In the genomic region with DNA sequence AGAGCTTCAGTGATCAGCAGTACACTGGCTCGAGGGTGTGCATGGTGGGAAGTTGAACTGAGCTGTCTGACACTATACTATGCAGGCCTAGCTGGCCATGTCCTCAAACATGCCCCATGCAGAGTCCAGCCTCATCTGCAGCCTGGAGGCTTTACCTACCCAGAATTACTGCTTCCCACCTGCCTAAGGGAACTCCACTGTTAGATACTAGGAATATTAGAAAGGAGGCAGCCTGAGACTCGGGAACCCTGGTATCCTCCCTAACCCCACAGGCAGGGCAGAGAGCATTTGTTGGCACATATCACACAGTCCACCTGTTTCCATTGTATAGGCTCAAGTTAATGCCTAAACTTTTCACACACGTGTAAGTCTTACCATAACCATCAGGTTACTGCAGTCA, we compare ENCODE assay signal across 9 mouse cellular contexts. TPM values are rescaled to one million over a fixed set of nuclear protein-coding genes. Genes with fewer than 3 reads are reported as not detected.
A peak's percentile ranks its signal among the peaks of the same experiment; 100 is the strongest.
DNase-seq lines count a peak whose midpoint lies in the region; ATAC-seq and TF ChIP-seq lines count a peak whose summit lies in the region.
"Had no signal": no experiment of that assay in that cellular context is flagged by ENCODE, and none has a peak within 500 bp of the region (broad histone marks: within the 10 kb centered on the region; RNA-seq: fewer than 3 reads in every experiment).

No protein-coding gene starts in this region.

- H3K36me3 ChIP-seq in kidney, embryonic 16.5 days (ENCODE audit: insufficient read depth, low read length): peaks cover 16% of the 10 kb centered on the region
- H3K36me3 ChIP-seq in erythroblast, embryonic 14.5 days (ENCODE audit: control insufficient read depth): peaks cover 60% of the 10 kb centered on the region
- H3K36me3 ChIP-seq in intestine, embryonic 14.5 days (ENCODE audit: control insufficient read depth, insufficient read depth, low read length): peaks cover 19% of the 10 kb centered on the region
- H3K36me3 ChIP-seq in midbrain, embryonic 16.5 days (ENCODE audit: control insufficient read depth, insufficient read depth, low read length): peaks cover 5% of the 10 kb centered on the region; the same call in 1 of the 2 replicates

- peak; percentile 20 for ATAC-seq in kidney, embryonic 16.5 days (ENCODE audit: low FRiP score, low TSS enrichment)
- ATAC-seq in intestine, embryonic 14.5 days (replicated peaks; ENCODE audit: low FRiP score, low TSS enrichment, low read depth): 0 out of 2 replicates have a peak, but pooled peaks have one; percentile 10
- ATAC-seq in midbrain, embryonic 16.5 days: peak; percentile 37

- no peak for TF ChIP-seq CTCF in gastrocnemius, adult 2 months (IDR thresholded peaks at IDR 0.05)

- no peak for DNase-seq in kidney, adult 18-20 months
- DNase-seq in intestine, embryonic 14.5 days (ENCODE audit: low spot score): peak; percentile 57
- no peak for DNase-seq in gastrocnemius, adult 2 months
- no peak for DNase-seq in heart, adult 9 months (ENCODE audit: low spot score in 2 of 2)
- no peak for DNase-seq in gastrocnemius, postnatal 4 days (ENCODE audit: low spot score in 2 of 2)

- no peak overlapping the region for H3K4me2 ChIP-seq in kidney, embryonic 16.5 days (replicated peaks; ENCODE audit: low read depth, low read length)
- no peak overlapping the region for H3K4me2 ChIP-seq in intestine, embryonic 14.5 days (ENCODE audit: low read length)
- no peak overlapping the region for H3K4me2 ChIP-seq in midbrain, embryonic 16.5 days (ENCODE audit: low read length)

- intact Hi-C loops in gastrocnemius, adult 2 months (cut with DNase I): no loop called here

- 48% methylated on average over 3 of the region's 3 CpGs for WGBS in kidney, embryonic 16.5 days
- 62% methylated on average over 3 of the region's 3 CpGs for WGBS in intestine, embryonic 14.5 days
- WGBS in midbrain, embryonic 16.5 days: 57% methylated on average over 3 of the region's 3 CpGs

- no peak overlapping the region for H3K9ac ChIP-seq in kidney, embryonic 16.5 days (replicated peaks; ENCODE audit: low read length)
- no peak overlapping the region for H3K9ac ChIP-seq in intestine, embryonic 14.5 days (ENCODE audit: low read length)
- H3K9ac ChIP-seq in midbrain, embryonic 16.5 days (ENCODE audit: low read depth, low read length): no peak overlapping the region

- no peaks in the 10 kb centered on the region for H3K9me3 ChIP-seq in kidney, embryonic 16.5 days (ENCODE audit: low read length)
- H3K9me3 ChIP-seq in erythroblast, embryonic 14.5 days (ENCODE audit: control insufficient read depth, low read length): no peaks in the 10 kb centered on the region
- no peaks in the 10 kb centered on the region for H3K9me3 ChIP-seq in intestine, embryonic 14.5 days (ENCODE audit: control insufficient read depth, low read length)
- H3K9me3 ChIP-seq in midbrain, embryonic 16.5 days (replicated peaks; ENCODE audit: control insufficient read depth, low read length, poor library complexity, severe bottlenecking): no peaks in the 10 kb centered on the region

- no peaks in the 10 kb centered on the region for H3K27me3 ChIP-seq in kidney, embryonic 16.5 days (ENCODE audit: insufficient read depth, low read length)
- no peaks in the 10 kb centered on the region for H3K27me3 ChIP-seq in erythroblast, embryonic 14.5 days (ENCODE audit: control insufficient read depth)
- H3K27me3 ChIP-seq in intestine, embryonic 14.5 days (replicated peaks; ENCODE audit: control insufficient read depth, insufficient read depth, low read length): no peaks in the 10 kb centered on the region
- H3K27me3 ChIP-seq in midbrain, embryonic 16.5 days (ENCODE audit: control insufficient read depth, insufficient read depth, low read depth, low read length): no peaks in the 10 kb centered on the region

- H3K4me1 ChIP-seq in kidney, embryonic 16.5 days (ENCODE audit: insufficient read depth, low read length): peaks cover 10% of the 10 kb centered on the region
- H3K4me1 ChIP-seq in erythroblast, embryonic 14.5 days (ENCODE audit: control insufficient read depth): peaks cover 31% of the 10 kb centered on the region
- peaks cover 7% of the 10 kb centered on the region for H3K4me1 ChIP-seq in intestine, embryonic 14.5 days (replicated peaks; ENCODE audit: control insufficient read depth, insufficient read depth, low read length)
- H3K4me1 ChIP-seq in midbrain, embryonic 16.5 days (ENCODE audit: control insufficient read depth, insufficient read depth, low read length): peaks cover 12% of the 10 kb centered on the region

- no peak overlapping the region for H3K4me3 ChIP-seq in kidney, embryonic 16.5 days (ENCODE audit: low read length)
- H3K4me3 ChIP-seq in erythroblast, embryonic 14.5 days (replicated peaks): peak overlapping the region; percentile 85
- no peak overlapping the region for H3K4me3 ChIP-seq in intestine, embryonic 14.5 days (ENCODE audit: low read depth, low read length)
- no peak overlapping the region for H3K4me3 ChIP-seq in midbrain, embryonic 16.5 days (ENCODE audit: low read depth, low read length)
- H3K4me3 ChIP-seq in gastrocnemius, adult 2 months: no peak overlapping the region

- no peak overlapping the region for H3K27ac ChIP-seq in kidney, embryonic 16.5 days (ENCODE audit: low read length)
- no peak overlapping the region for H3K27ac ChIP-seq in intestine, embryonic 14.5 days (ENCODE audit: low read depth)
- H3K27ac ChIP-seq in midbrain, embryonic 16.5 days (ENCODE audit: low read length): no peak overlapping the region
- H3K27ac ChIP-seq in gastrocnemius, adult 2 months: no peak overlapping the region
- H3K27ac ChIP-seq: macrophage had no signal

RNA-seq across cellular contexts. Expression of a gene that starts 0.6 kb away (rescaled TPM):
- 62.8 and 64.0 TPM in 2 replicates for polyA plus RNA-seq in kidney, embryonic 16.5 days (2015; fragmentation: Nextera tagmentation; extraction: Ambion mirVana)
- 0.61 and 1.6 TPM in 2 replicates for polyA plus RNA-seq in erythroblast, embryonic 14.5 days (2012)
- polyA plus RNA-seq in intestine, embryonic 14.5 days (2014; fragmentation: Nextera tagmentation; extraction: Ambion mirVana): 58.3 and 60.7 TPM in 2 replicates
- 43.9 and 47.4 TPM in 2 replicates for polyA plus RNA-seq in midbrain, embryonic 16.5 days (2015; fragmentation: Nextera tagmentation; extraction: Ambion mirVana)
- total RNA-seq in gastrocnemius, adult 2 months (2021): 10 to 100 TPM; 11.1 to 13.2 TPM
- total RNA-seq in gastrocnemius, postnatal 4 days (2021): 10 to 100 TPM; 20.0 TPM

RNA-seq across cellular contexts. Expression of a gene that starts 18.7 kb away (rescaled TPM):
- 9.4 and 11.2 TPM in 2 replicates for polyA plus RNA-seq in kidney, embryonic 16.5 days (2015; fragmentation: Nextera tagmentation; extraction: Ambion mirVana)
- polyA plus RNA-seq in erythroblast, embryonic 14.5 days (2012): 1.3 and 1.5 TPM in 2 replicates
- 13.1 and 14.0 TPM in 2 replicates for polyA plus RNA-seq in intestine, embryonic 14.5 days (2014; fragmentation: Nextera tagmentation; extraction: Ambion mirVana)
- polyA plus RNA-seq in midbrain, embryonic 16.5 days (2015; fragmentation: Nextera tagmentation; extraction: Ambion mirVana): 2.9 and 3.4 TPM in 2 replicates
- total RNA-seq in gastrocnemius, adult 2 months (2021): 1 to 10 TPM; 3.9 to 4.0 TPM
- 1 to 10 TPM; 2.6 TPM for total RNA-seq in gastrocnemius, postnatal 4 days (2021)

Comparison
In these comparisons a context has a peak if more than half of its experiments do, and no peak if none do; other contexts are left out.
1. RNA of a gene that starts 0.6 kb away (polyA plus RNA-seq): 62.8 to 64.0 TPM in kidney, embryonic 16.5 days, 58.3 to 60.7 TPM in intestine, embryonic 14.5 days and 43.9 to 47.4 TPM in midbrain, embryonic 16.5 days; 0.61 to 1.6 TPM in erythroblast, embryonic 14.5 days; every median in the first group is over 10 times any median in the second.
2. Peak in every context shown above with its lines, with median percentiles within 50 percentile points of each other: ATAC-seq.